Mouse (Mus musculus): ENCODE data around the gene Katnbl1. TPM values are rescaled to one million over a fixed set of nuclear protein-coding genes. Genes with fewer than 3 reads are reported as not detected.
A peak's percentile ranks its signal among the peaks of the same experiment; 100 is the strongest.
"Not testable (repeated sequence)": the region's sequence is repeated elsewhere in the genome, so short reads cannot be mapped to it uniquely, and the experiment has no call there.

Katnbl1 gene
- polyA plus RNA-seq, 1 experiment from 2014 or later: 38.5 TPM

GRCm38 (mm10) chr2:112381219-112381618 is 2.2 kb downstream of the Katnbl1 start:
- no peaks in the 10 kb centered on the region for H3K9me3 ChIP-seq (ENCODE audit: control insufficient read depth, low read length)
- no peaks in the 10 kb centered on the region for H3K36me3 ChIP-seq (ENCODE audit: control insufficient read depth, insufficient read depth, low read length)
- no peak overlapping the region for H3K27ac ChIP-seq (ENCODE audit: low read depth, low read length)
- H3K9ac ChIP-seq (ENCODE audit: low read depth, low read length): no peak overlapping the region
- no peaks in the 10 kb centered on the region for H3K27me3 ChIP-seq (replicated peaks; ENCODE audit: control insufficient read depth, insufficient read depth, low read length)
- DNase-seq (ENCODE audit: low spot score): no peak
- peaks cover 6% of the 10 kb centered on the region; the same call in 1 of the 2 replicates for H3K4me1 ChIP-seq (replicated peaks; ENCODE audit: control insufficient read depth, insufficient read depth, low read length)
- WGBS: 93% methylated on average over 1 of the region's 1 CpGs
- H3K4me3 ChIP-seq (ENCODE audit: low read depth, low read length): no peak overlapping the region
- peak overlapping the region; percentile 77; the same call in 1 of the 2 replicates for H3K4me2 ChIP-seq
- ATAC-seq (replicated peaks; ENCODE audit: low FRiP score): no peak

GRCm38 (mm10) chr2:112390843-112391242 is 11.8 kb downstream of the Katnbl1 start:
- no peak for DNase-seq (ENCODE audit: low spot score)
- no peak overlapping the region for H3K4me3 ChIP-seq (ENCODE audit: low read depth, low read length)
- H3K4me1 ChIP-seq (replicated peaks; ENCODE audit: control insufficient read depth, insufficient read depth, low read length): no peaks in the 10 kb centered on the region
- no peak for ATAC-seq (replicated peaks; ENCODE audit: low FRiP score)
- H3K4me2 ChIP-seq: no peak overlapping the region
- WGBS: 93% methylated on average over 5 of the region's 5 CpGs
- no peaks in the 10 kb centered on the region for H3K9me3 ChIP-seq (ENCODE audit: control insufficient read depth, low read length)
- H3K27me3 ChIP-seq (replicated peaks; ENCODE audit: control insufficient read depth, insufficient read depth, low read length): no peaks in the 10 kb centered on the region
- H3K27ac ChIP-seq (ENCODE audit: low read depth, low read length): no peak overlapping the region
- no peaks in the 10 kb centered on the region for H3K36me3 ChIP-seq (ENCODE audit: control insufficient read depth, insufficient read depth, low read length)
- H3K9ac ChIP-seq (ENCODE audit: low read depth, low read length): no peak overlapping the region

GRCm38 (mm10) chr2:112391346-112392000 is 12.5 kb downstream of the Katnbl1 start:
- H3K4me1 ChIP-seq (replicated peaks; ENCODE audit: control insufficient read depth, insufficient read depth, low read length): peaks cover 2% of the 10 kb centered on the region
- WGBS: 81% methylated on average over 4 of the region's 4 CpGs
- H3K9ac ChIP-seq (ENCODE audit: low read depth, low read length): no peak overlapping the region
- H3K9me3 ChIP-seq (ENCODE audit: control insufficient read depth, low read length): no peaks in the 10 kb centered on the region
- H3K36me3 ChIP-seq (ENCODE audit: control insufficient read depth, insufficient read depth, low read length): no peaks in the 10 kb centered on the region
- no peak overlapping the region for H3K27ac ChIP-seq (ENCODE audit: low read depth, low read length)
- ATAC-seq (replicated peaks; ENCODE audit: low FRiP score) (no peak), DNase-seq (ENCODE audit: low spot score) (no peak)
- no peak overlapping the region for H3K4me3 ChIP-seq (ENCODE audit: low read depth, low read length)
- no peaks in the 10 kb centered on the region for H3K27me3 ChIP-seq (replicated peaks; ENCODE audit: control insufficient read depth, insufficient read depth, low read length)
- no peak overlapping the region for H3K4me2 ChIP-seq

- no peak overlapping the region for H3K4me2 ChIP-seq
Measured at GRCm38 (mm10) chr2:112392689-112393088, 13.7 kb downstream of the Katnbl1 start.

DNA sequence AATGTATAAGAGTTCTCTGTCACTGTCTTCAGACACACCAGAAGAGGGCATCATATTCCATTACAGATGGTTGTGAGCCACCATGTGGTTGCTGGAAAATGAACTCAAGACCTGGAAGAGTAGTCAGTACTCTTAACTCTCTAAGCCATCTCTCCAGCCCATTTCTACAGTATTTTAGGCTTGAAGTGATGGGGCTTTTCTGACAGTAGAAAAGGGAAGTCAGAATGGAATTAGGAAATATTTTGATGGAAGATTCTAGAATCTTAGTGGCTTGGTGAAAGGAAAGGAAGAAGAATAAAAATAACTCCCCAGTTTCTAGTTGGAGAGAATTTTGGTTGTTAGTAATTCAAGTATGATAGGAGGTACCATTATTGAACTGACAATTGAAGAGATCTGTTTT is 14.9 kb downstream of the Katnbl1 start:
- Histone ChIP-seq H3K9me3 (ENCODE audit: control insufficient read depth, low read length) (no peaks in the 10 kb centered on the region), H3K36me3 (ENCODE audit: control insufficient read depth, insufficient read depth, low read length) (no peaks in the 10 kb centered on the region), H3K27ac (ENCODE audit: low read depth, low read length) (no peak overlapping the region), H3K9ac (ENCODE audit: low read depth, low read length) (no peak overlapping the region), H3K4me1 (replicated peaks; ENCODE audit: control insufficient read depth, insufficient read depth, low read length) (peaks cover 5% of the 10 kb centered on the region), H3K4me3 (ENCODE audit: low read depth, low read length) (no peak overlapping the region), H3K27me3 (replicated peaks; ENCODE audit: control insufficient read depth, insufficient read depth, low read length) (no peaks in the 10 kb centered on the region), H3K4me2 (no peak overlapping the region)
- no peak for DNase-seq (ENCODE audit: low spot score)
- no peak for ATAC-seq (replicated peaks; ENCODE audit: low FRiP score)

More at GRCm38 (mm10) chr2:112392689-112393088, 13.7 kb downstream of the Katnbl1 start:
- ATAC-seq (replicated peaks; ENCODE audit: low FRiP score): no peak
- Histone ChIP-seq H3K27me3 (replicated peaks; ENCODE audit: control insufficient read depth, insufficient read depth, low read length) (no peaks in the 10 kb centered on the region), H3K9ac (ENCODE audit: low read depth, low read length) (no peak overlapping the region), H3K9me3 (ENCODE audit: control insufficient read depth, low read length) (no peaks in the 10 kb centered on the region), H3K36me3 (ENCODE audit: control insufficient read depth, insufficient read depth, low read length) (no peaks in the 10 kb centered on the region), H3K4me1 (replicated peaks; ENCODE audit: control insufficient read depth, insufficient read depth, low read length) (peaks cover 5% of the 10 kb centered on the region), H3K4me3 (ENCODE audit: low read depth, low read length) (no peak overlapping the region), H3K27ac (ENCODE audit: low read depth, low read length) (no peak overlapping the region)
- WGBS: 59% methylated on average over 1 of the region's 1 CpGs
- no peak for DNase-seq (ENCODE audit: low spot score)

DNA sequence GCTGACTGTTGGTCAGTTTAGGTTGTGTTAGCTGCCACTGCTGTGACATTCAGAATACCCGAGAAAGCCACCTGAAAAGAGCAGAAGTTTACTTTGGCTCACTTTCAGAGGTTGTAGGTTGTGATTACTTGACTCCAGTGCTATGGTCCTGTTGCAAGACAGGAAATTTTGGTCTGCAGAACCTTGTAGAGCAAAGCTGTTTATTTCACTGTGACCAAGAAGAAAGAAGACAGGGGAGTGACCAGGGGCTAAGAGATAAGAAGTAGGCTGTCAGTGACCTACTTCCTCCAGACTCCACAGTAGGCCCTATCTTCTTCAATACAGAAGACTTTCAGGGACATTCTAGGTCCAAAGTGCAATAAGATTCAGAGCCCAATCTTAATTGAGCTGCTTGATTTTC is 17.6 kb downstream of the Katnbl1 start:
- WGBS: 28% methylated on average over 1 of the region's 1 CpGs
- H3K4me2 ChIP-seq: 0 out of 2 replicates have a peak overlapping the region, but pooled peaks have one; percentile 9
- no peaks in the 10 kb centered on the region for H3K9me3 ChIP-seq (ENCODE audit: control insufficient read depth, low read length)
- no peak overlapping the region for H3K27ac ChIP-seq (ENCODE audit: low read depth, low read length)
- no peaks in the 10 kb centered on the region for H3K27me3 ChIP-seq (replicated peaks; ENCODE audit: control insufficient read depth, insufficient read depth, low read length)
- H3K36me3 ChIP-seq (ENCODE audit: control insufficient read depth, insufficient read depth, low read length): no peaks in the 10 kb centered on the region
- no peak overlapping the region for H3K4me3 ChIP-seq (ENCODE audit: low read depth, low read length)
- peaks cover 5% of the 10 kb centered on the region for H3K4me1 ChIP-seq (replicated peaks; ENCODE audit: control insufficient read depth, insufficient read depth, low read length)
- DNase-seq (ENCODE audit: low spot score) (no peak), ATAC-seq (replicated peaks; ENCODE audit: low FRiP score) (peak; percentile 60; the same call in 1 of the 2 replicates)
- no peak overlapping the region for H3K9ac ChIP-seq (ENCODE audit: low read depth, low read length)

GRCm38 (mm10) chr2:112407030-112407429 is 28.0 kb downstream of the Katnbl1 start:
- H3K9ac ChIP-seq (ENCODE audit: low read depth, low read length): no peak overlapping the region
- no peaks in the 10 kb centered on the region for H3K9me3 ChIP-seq (ENCODE audit: control insufficient read depth, low read length)
- no peak for ATAC-seq (replicated peaks; ENCODE audit: low FRiP score)
- no peak overlapping the region for H3K4me3 ChIP-seq (ENCODE audit: low read depth, low read length)
- H3K4me1 ChIP-seq (replicated peaks; ENCODE audit: control insufficient read depth, insufficient read depth, low read length): no peaks in the 10 kb centered on the region
- no peak overlapping the region for H3K4me2 ChIP-seq
- H3K36me3 ChIP-seq (ENCODE audit: control insufficient read depth, insufficient read depth, low read length): peaks cover 8% of the 10 kb centered on the region
- DNase-seq (ENCODE audit: low spot score): no peak
- H3K27ac ChIP-seq (ENCODE audit: low read depth, low read length): no peak overlapping the region
- no peaks in the 10 kb centered on the region for H3K27me3 ChIP-seq (replicated peaks; ENCODE audit: control insufficient read depth, insufficient read depth, low read length)
- WGBS: 90% methylated on average over 3 of the region's 3 CpGs

GRCm38 (mm10) chr2:112425308-112425707 is 46.3 kb downstream of the Katnbl1 start:
- Histone ChIP-seq H3K9me3 (ENCODE audit: control insufficient read depth, low read length) (no peaks in the 10 kb centered on the region), H3K36me3 (ENCODE audit: control insufficient read depth, insufficient read depth, low read length) (no peaks in the 10 kb centered on the region), H3K4me2 (no peak overlapping the region), H3K27me3 (replicated peaks; ENCODE audit: control insufficient read depth, insufficient read depth, low read length) (no peaks in the 10 kb centered on the region), H3K9ac (ENCODE audit: low read depth, low read length) (no peak overlapping the region), H3K27ac (ENCODE audit: low read depth, low read length) (no peak overlapping the region), H3K4me1 (replicated peaks; ENCODE audit: control insufficient read depth, insufficient read depth, low read length) (no peaks in the 10 kb centered on the region), H3K4me3 (ENCODE audit: low read depth, low read length) (no peak overlapping the region)
- ATAC-seq (replicated peaks; ENCODE audit: low FRiP score) (no peak), DNase-seq (ENCODE audit: low spot score) (no peak)
- 42% methylated on average over 3 of the region's 3 CpGs for WGBS

DNA sequence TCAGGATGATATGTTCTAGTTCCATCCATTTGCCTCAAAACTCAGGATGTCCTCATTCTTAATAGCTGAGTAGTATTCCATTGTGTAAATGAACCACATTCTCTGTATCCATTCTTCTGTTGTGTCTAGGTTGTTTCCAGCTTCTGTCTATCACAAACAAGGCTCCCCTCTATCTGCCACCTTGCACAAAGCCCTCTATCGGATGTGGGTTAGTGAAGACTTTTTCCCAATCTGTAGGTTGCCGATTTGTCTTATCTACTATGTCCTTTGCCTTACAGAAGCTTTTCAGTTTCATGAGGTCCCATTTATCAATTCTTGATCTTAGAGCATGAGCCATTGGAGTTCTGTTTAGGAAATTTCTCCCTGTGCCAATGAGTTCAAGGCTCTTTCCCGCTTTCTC is 49.5 kb downstream of the Katnbl1 start:
- 68% methylated on average over 3 of the region's 3 CpGs for WGBS
- H3K36me3 ChIP-seq (ENCODE audit: control insufficient read depth, insufficient read depth, low read length); H3K9me3 ChIP-seq (ENCODE audit: control insufficient read depth, low read length); H3K27me3 ChIP-seq (replicated peaks; ENCODE audit: control insufficient read depth, insufficient read depth, low read length); ATAC-seq (replicated peaks; ENCODE audit: low FRiP score); H3K4me2 ChIP-seq; H3K9ac ChIP-seq (ENCODE audit: low read depth, low read length); H3K4me1 ChIP-seq (replicated peaks; ENCODE audit: control insufficient read depth, insufficient read depth, low read length); H3K27ac ChIP-seq (ENCODE audit: low read depth, low read length); DNase-seq (ENCODE audit: low spot score); H3K4me3 ChIP-seq (ENCODE audit: low read depth, low read length): not testable (repeated sequence)
